Mouse (Mus musculus): ENCODE data around the gene Has3. TPM values are rescaled to one million over a fixed set of nuclear protein-coding genes. Genes with fewer than 3 reads are reported as not detected.
A peak's percentile ranks its signal among the peaks of the same experiment; 100 is the strongest.
"Not testable (repeated sequence)": the region's sequence is repeated elsewhere in the genome, so short reads cannot be mapped to it uniquely, and the experiment has no call there.

Gene Has3
- polyA plus RNA-seq, 1 experiment from 2014 or later: 0.54 TPM

DNA sequence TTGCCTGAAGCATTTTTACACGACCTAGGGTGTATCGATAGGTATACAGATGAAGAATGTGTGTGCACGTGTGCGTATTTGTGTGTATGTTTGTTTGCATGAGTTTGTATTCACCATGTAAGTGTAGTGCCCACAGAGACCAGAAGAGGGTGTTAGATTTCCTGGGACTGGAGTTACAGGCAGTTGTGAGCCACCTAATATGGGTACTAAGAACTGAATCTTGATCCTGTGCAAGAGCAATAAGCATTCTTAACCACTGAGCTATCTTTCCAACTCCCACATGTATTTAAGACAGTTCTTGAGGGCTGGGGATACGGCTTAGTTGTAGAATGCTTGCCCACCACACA is 50.3 kb downstream of the Has3 start:
- Histone ChIP-seq H3K4me1 (no peaks in the 10 kb centered on the region), H3K9me3 (no peaks in the 10 kb centered on the region), H3K4me2 (replicated peaks) (no peak overlapping the region), H3K27ac (no peak overlapping the region), H3K27me3 (no peaks in the 10 kb centered on the region), H3K4me3 (no peak overlapping the region), H3K9ac (no peak overlapping the region), H3K36me3 (peaks cover 76% of the 10 kb centered on the region)
- WGBS: 93% methylated on average over 5 of the region's 5 CpGs
- no peak for ATAC-seq (ENCODE audit: insufficient number of reproducible peaks, insufficient read depth, low FRiP score, low TSS enrichment)

DNA sequence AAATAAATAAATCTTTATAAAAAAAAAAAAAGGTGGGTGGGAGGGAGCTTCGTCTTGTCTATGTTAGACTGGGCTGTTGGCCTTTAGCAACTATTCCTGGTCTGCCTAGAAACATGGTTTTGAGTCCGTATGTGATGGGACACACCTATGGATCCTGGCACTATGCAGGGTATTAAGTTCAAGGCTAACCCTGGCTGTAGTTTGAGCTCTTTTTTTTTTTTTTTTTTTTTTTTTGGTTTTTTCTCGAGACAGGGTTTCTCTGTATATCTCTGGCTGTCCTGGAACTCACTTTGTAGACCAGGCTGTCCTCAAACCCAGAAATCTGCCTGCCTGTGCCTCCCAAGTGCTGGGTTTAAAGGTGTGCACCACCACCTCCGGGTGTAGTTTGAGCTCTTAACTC is 54.0 kb downstream of the Has3 start:
- WGBS: 88% methylated on average over 4 of the region's 4 CpGs
- Histone ChIP-seq H3K9ac (no peak overlapping the region), H3K36me3 (peaks cover 39% of the 10 kb centered on the region), H3K4me1 (peaks cover under 1% of the 10 kb centered on the region; the same call in 1 of the 2 replicates), H3K27me3 (no peaks in the 10 kb centered on the region), H3K27ac (no peak overlapping the region), H3K4me3 (no peak overlapping the region), H3K9me3 (no peaks in the 10 kb centered on the region), H3K4me2 (replicated peaks) (no peak overlapping the region)
- no peak for ATAC-seq (ENCODE audit: insufficient number of reproducible peaks, insufficient read depth, low FRiP score, low TSS enrichment)

GRCm38 (mm10) chr8:106924904-106925349 is 54.9 kb downstream of the Has3 start:
- 82% methylated on average over 8 of the region's 8 CpGs for WGBS
- H3K4me3 ChIP-seq: no peak overlapping the region
- H3K36me3 ChIP-seq: peaks cover 31% of the 10 kb centered on the region
- no peak overlapping the region for H3K9ac ChIP-seq
- peaks cover 9% of the 10 kb centered on the region for H3K4me1 ChIP-seq
- ATAC-seq (ENCODE audit: insufficient number of reproducible peaks, insufficient read depth, low FRiP score, low TSS enrichment): no peak
- H3K9me3 ChIP-seq: no peaks in the 10 kb centered on the region
- no peak overlapping the region for H3K27ac ChIP-seq
- no peak overlapping the region for H3K4me2 ChIP-seq (replicated peaks)
- H3K27me3 ChIP-seq: no peaks in the 10 kb centered on the region

GRCm38 (mm10) chr8:106925446-106925845 is 55.4 kb downstream of the Has3 start:
- no peak for ATAC-seq (ENCODE audit: insufficient number of reproducible peaks, insufficient read depth, low FRiP score, low TSS enrichment)
- no peak overlapping the region for H3K4me2 ChIP-seq (replicated peaks)
- H3K27me3 ChIP-seq: no peaks in the 10 kb centered on the region
- peaks cover 26% of the 10 kb centered on the region for H3K36me3 ChIP-seq
- no peaks in the 10 kb centered on the region for H3K9me3 ChIP-seq
- peaks cover 10% of the 10 kb centered on the region for H3K4me1 ChIP-seq
- no peak overlapping the region for H3K27ac ChIP-seq
- no peak overlapping the region for H3K4me3 ChIP-seq
- no peak overlapping the region for H3K9ac ChIP-seq
- WGBS: 92% methylated on average over 4 of the region's 4 CpGs

- no peak overlapping the region for H3K9ac ChIP-seq
- H3K27ac ChIP-seq: no peak overlapping the region
- H3K27me3 ChIP-seq: no peaks in the 10 kb centered on the region
- ATAC-seq (ENCODE audit: insufficient number of reproducible peaks, insufficient read depth, low FRiP score, low TSS enrichment): no peak
- WGBS: 50% methylated on average over 4 of the region's 4 CpGs
- H3K4me1 ChIP-seq: peaks cover 11% of the 10 kb centered on the region
- no peaks in the 10 kb centered on the region for H3K9me3 ChIP-seq
- H3K4me3 ChIP-seq: no peak overlapping the region
- H3K36me3 ChIP-seq: peaks cover 12% of the 10 kb centered on the region
- no peak overlapping the region for H3K4me2 ChIP-seq (replicated peaks)
Observed at GRCm38 (mm10) chr8:106927247-106927646, 57.2 kb downstream of the Has3 start.

GRCm38 (mm10) chr8:106928182-106928581 is 58.1 kb downstream of the Has3 start:
- H3K4me3 ChIP-seq; H3K9me3 ChIP-seq; H3K4me2 ChIP-seq (replicated peaks); H3K36me3 ChIP-seq; H3K9ac ChIP-seq; H3K27me3 ChIP-seq; ATAC-seq (ENCODE audit: insufficient number of reproducible peaks, insufficient read depth, low FRiP score, low TSS enrichment); H3K27ac ChIP-seq: not testable (repeated sequence)
- 94% methylated on average over 11 of the region's 11 CpGs for WGBS
- peaks cover 14% of the 10 kb centered on the region for H3K4me1 ChIP-seq

DNA sequence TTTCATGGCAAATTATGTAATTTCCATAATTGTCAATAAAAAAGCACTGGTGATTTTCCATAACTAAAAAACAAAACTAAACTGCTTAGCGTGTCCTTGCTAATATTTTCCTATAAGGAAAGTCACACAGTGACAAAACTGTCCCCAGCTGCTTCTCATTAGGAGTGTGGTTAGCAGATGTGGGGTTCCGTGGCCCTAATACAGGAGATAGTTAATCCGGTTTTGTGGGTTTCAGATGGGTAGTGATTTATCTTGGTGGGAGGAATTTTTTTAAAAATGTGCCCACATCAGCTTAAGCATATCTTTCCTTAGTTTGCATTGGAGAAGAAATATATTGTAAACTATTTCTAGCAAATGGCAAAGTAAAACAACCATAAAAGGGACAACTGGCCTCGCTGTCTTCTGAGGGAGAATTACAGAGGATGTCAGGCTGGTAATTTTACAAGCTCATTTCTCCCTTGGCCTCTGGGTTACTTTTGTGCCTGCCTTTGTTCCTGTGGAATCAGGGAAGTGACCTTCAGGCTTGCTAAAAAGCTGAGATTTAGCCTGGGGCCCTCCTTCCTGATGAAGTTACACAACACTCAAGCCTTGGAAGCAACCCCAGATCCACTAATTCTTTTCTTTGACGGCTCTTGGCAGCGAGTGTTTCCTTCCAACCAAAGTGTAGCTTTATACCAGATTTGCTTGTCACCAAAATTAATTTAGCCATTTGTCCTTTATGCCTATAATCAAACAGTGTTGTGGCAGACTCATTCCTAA is 59.3 kb downstream of the Has3 start:
- no peak for ATAC-seq (ENCODE audit: insufficient number of reproducible peaks, insufficient read depth, low FRiP score, low TSS enrichment)
- Histone ChIP-seq H3K4me2 (replicated peaks) (no peak overlapping the region), H3K27me3 (no peaks in the 10 kb centered on the region), H3K9me3 (no peaks in the 10 kb centered on the region), H3K4me1 (peaks cover 14% of the 10 kb centered on the region), H3K36me3 (no peaks in the 10 kb centered on the region), H3K27ac (no peak overlapping the region), H3K9ac (no peak overlapping the region), H3K4me3 (no peak overlapping the region)
- whole genome bisulfite sequencing: 21% methylated on average over 6 of the region's 6 CpGs

DNA sequence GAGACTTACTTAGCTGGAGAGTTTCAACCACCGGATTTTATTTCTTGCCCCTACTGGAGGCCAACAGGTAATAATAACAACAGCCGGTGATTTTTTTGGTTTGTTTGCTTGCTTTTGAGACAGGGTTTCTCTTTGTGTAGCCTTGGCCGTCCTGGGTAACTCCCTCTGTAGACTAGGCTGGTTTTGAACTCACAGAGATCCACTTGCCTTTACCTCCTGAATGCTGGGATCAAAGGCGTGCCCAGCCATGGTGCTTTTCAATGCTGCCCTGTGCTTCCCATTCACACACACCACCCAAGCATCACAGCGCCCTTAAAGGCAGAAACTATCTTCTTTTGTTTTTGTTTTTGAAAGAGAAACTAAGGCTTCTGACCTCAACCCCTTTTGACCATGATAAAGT is 59.9 kb downstream of the Has3 start:
- H3K4me1 ChIP-seq: peaks cover 14% of the 10 kb centered on the region
- H3K36me3 ChIP-seq: no peaks in the 10 kb centered on the region
- 71% methylated on average over 5 of the region's 5 CpGs for WGBS
- H3K9me3 ChIP-seq: no peaks in the 10 kb centered on the region
- H3K4me3 ChIP-seq: no peak overlapping the region
- H3K27ac ChIP-seq: no peak overlapping the region
- no peak for ATAC-seq (ENCODE audit: insufficient number of reproducible peaks, insufficient read depth, low FRiP score, low TSS enrichment)
- no peak overlapping the region for H3K9ac ChIP-seq
- H3K4me2 ChIP-seq (replicated peaks): no peak overlapping the region
- no peaks in the 10 kb centered on the region for H3K27me3 ChIP-seq

DNA sequence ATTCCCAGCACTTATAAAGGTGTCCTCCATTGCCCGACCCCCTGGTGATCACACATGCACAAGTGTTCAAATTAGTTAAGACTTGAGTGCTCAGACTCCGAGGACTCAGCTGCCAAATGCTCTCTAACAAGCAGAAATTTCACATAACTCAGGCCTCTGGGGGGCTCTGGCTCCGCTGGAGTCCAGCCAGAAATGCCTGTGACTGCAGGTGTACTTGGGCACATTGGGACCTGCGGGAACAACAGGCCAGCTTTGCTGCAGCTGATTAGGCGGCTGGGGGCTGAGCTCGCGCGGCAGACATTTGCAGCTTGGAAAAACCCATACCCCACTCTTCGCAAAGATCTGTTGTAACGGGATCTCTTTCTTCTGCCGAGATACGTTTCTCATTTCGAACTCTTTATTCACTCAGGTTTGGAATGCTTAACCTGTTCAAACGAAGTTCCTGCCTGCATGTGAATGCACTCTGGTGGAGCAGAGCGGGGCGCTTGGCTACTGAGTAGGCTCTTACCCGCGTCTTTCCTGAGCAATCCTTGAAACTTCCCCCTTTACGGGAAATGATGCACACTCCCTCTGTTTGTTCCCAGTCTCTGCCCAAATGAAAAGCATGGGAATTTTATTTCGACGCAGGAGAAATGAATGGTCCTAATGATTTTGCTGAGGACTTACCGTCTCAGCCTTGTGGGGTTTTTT is 62.5 kb downstream of the Has3 start:
- no peaks in the 10 kb centered on the region for H3K9me3 ChIP-seq
- H3K4me1 ChIP-seq: peaks cover 25% of the 10 kb centered on the region
- WGBS: 6% methylated on average over 22 of the region's 22 CpGs
- H3K27me3 ChIP-seq: no peaks in the 10 kb centered on the region
- H3K9ac ChIP-seq: no peak overlapping the region
- H3K27ac ChIP-seq: no peak overlapping the region
- H3K36me3 ChIP-seq: no peaks in the 10 kb centered on the region
- H3K4me3 ChIP-seq: peak overlapping the region; percentile 19
- H3K4me2 ChIP-seq (replicated peaks): peak overlapping the region; percentile 52
- ATAC-seq (ENCODE audit: insufficient number of reproducible peaks, insufficient read depth, low FRiP score, low TSS enrichment): no peak

- H3K27me3 ChIP-seq: no peaks in the 10 kb centered on the region
- H3K27ac ChIP-seq: no peak overlapping the region
- H3K4me1 ChIP-seq: peaks cover 32% of the 10 kb centered on the region
- no peak for ATAC-seq (ENCODE audit: insufficient number of reproducible peaks, insufficient read depth, low FRiP score, low TSS enrichment)
- no peaks in the 10 kb centered on the region for H3K9me3 ChIP-seq
- no peaks in the 10 kb centered on the region for H3K36me3 ChIP-seq
- H3K4me2 ChIP-seq (replicated peaks): no peak overlapping the region
- no peak overlapping the region for H3K4me3 ChIP-seq
- H3K9ac ChIP-seq: no peak overlapping the region
- WGBS: 82% methylated on average over 4 of the region's 4 CpGs
Observed at GRCm38 (mm10) chr8:106933506-106934143, 63.6 kb downstream of the Has3 start.

Measured in embryonic facial prominence, embryonic 12.5 days (tissue).